Mouse (Mus musculus) T-helper 2 cell (primary cell): Measurements from ENCODE around the gene Mydgf.

ENCODE experiments used
- in situ Hi-C: fragments of 300-600 bp; cut with MboI, MseI; formaldehyde crosslinking; loops from one replicate; pipeline ENCODE4 v1.15.1; 2025; ENCODE audit warnings: high pct_unique_total_duplicates

Mydgf gene

DNA sequence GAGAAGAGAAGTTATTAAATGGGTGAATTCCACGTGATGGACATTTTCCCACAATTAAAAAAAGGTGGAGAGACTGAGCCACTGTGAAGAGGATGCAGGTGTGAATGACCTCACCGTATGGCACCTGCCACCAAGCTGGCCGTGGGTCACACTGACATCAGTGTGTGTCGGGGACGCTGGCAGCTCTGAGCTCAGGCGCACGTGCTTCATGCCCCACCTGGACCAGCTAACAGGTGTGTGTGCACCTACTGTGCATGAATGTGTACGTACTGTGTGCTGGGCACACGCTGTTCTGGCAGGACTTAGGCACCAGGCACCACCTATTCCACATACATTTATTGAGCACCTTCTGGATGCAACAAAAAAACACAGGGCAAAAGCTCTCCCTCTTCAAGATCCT is 39.2 kb downstream of the Mydgf start:
- in situ Hi-C loops, result no loop called here

DNA sequence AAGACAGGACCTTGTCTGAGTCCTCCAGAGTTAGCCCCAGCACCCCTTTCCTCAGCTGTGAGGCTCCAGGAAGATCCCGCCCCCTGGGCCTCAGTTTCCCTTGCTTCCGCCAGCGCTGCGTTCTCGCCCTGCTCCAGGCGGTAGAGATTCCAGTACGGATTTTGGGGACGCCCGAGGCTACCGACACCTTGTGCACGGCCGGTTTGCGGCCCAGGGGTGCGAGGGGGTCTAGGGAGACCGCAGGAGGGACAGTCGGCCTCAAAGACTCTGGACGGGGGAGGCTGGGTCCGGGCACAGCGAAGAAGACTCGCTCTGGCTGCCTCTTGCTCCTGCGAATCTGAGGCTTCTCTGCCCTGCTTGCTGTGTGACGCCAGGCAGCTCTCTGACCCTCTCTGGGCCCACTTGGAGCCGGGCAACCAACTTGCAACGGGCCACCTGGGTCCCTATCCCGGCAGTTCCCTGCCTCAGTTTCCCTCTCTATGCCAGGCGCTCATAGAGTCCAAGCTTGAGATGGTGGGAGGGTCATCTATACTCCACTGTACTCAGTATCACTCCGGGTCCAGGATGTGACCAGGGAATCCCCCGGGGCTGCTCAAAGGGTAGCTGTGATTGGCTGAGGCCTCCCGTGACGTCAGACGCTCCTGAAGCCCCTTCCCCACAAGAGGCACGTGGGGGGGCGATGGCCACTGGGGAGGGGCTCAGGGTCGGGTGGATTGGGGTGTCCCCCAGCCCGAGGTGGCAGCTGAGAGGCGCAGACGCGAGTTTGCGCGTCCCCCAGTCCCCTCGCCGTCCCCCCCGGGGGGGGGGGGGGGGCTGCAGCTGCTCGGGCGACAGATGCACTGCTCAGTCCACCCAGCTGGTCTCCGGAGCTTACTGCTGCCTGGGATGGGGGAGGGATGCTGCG is 41.8 kb downstream of the Mydgf start:
- in situ Hi-C loops, result no loop called here

DNA sequence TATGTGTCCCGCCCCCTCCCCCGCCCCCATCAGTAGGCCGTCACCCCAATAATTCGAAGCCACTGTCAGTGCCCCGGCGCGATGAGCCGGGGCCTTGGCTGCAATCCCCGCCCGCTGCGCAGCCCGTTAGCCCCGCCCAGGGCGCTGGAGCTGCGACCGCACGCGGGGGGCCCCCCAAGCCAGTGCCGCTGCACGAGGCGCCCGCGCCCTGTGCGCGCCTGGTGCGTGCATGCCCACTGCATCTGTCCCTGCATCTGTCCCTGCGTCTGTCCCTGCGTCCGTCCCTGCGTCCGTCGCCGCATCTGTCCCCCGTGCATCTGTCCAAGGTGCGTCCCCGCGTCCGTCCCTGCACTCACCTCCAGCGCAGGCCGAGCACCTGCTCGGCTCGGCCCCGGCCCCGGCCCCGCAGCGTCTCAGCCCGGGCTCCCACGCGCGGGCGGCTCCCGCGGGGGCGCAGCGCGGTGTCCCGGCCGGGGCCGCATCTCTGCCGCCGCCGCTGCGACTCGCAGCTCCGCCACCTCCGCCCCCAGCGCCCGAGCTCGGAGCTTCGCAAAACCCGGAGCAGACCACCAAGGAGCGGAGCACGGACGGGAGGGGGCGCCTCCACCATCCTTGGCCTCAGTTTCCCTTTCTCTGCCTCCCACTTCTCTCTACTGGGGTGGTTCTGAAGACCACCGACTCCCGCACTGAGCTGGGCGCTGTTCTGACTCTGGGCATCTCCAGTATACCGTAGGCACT is 43.7 kb downstream of the Mydgf start, which contains the start of gene Sema6b:
Sema6b (minus strand) TSS at position 486 of the 738 bp plus-strand sequence.
- in situ Hi-C loops, result no loop called here

DNA sequence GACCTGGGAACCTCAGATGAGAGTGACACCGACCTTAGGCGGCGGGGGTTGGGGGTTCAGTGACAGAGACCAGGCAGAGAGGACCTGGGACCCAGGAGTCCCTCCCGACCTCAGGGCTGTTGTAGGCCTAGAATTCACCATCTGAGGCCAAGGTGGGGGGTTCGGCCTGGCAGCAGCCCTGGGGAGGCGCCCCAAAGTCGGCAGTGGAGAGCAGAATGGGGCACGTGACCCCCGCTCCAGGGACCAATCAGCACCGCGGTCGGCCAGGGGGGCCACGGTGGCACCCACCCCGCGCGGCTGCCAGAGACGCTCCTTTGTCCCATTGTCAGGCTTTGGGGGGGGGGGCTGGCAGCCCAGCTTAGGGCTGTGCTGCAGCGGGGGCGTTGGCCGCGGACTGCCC is 44.4 kb downstream of the Mydgf start:
- in situ Hi-C loops, result no loop called here

DNA sequence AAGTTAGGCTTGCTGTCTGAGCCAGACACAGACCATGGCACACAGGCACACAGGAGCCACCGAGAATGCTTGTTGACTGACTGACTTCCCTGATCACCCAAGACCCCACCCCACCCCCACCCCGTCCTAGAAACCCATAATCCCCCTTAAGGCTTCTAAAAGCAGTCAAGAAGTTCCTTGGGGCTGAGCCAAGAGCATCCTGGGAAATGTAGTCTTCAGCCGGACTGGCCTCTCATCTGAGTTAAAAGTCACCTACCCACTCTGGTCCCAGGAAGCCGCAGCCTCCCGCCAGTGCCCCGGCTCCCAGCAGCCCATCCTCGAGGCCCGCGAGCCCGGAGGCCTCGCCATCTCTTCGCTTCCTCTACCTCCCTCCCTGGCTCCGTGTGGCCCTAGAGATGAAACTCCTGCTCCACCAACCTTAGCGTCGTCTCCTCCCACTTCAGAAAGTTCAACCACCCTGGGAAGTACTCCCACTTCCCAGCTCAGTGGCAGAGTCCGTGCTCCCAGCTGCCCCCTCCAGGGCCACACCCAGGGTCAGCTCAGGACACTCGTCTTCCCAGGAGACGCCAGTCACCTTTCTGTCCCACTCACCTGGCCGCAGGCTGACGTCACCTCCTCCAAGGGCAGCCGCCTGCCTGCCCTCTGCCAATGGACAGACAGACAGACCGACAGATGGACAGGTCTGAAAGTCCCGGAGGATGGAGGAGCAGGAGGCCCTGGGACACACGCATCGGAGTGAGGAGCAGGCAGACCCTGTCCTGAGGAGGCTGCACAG is 45.7 kb downstream of the Mydgf start:
- in situ Hi-C loops, result no loop called here

DNA sequence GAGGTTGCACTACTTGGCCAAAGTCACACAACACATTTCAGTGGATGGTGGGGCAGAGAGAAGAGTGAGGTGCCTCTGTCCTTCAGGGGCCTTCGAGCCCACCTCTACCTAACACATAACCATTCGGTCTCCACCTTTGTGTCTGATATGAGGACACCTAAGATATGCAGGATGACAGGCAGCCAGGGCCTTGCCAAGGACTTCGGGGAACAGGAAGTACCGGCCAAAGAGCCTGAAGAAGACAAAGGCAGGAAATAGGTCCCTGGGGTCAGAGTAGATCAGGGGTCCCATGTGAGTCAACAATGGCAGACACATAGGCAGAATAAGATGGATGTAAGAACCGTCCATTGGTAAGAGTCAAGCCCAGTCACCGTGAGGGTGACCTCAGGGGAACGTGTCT is 47.2 kb downstream of the Mydgf start:
- in situ Hi-C loops, result no loop called here

DNA sequence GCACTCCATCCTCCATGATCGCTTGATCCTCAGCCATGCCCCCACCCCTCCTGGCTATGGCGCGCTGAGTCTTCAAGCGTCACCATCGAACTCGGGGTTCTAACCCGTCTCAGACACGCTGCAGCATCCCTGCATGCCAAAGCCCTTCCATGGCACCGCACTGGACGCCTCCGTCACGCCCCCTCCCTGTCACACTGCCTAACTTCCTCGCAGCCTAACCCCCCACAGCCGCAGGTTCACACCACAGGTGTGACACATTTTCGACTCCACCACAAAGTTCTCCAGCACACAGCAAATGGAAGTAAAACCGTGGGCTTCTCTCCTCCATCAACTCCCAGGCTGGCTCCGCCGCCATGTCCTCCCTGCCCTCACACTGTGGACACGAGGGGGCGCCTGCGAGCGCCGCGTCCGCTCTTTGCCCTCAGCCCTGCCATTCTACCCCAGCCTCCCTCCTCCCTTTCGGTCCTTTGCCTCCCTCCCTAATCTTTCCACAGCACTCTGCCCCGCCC is 49.2 kb downstream of the Mydgf start:
- in situ Hi-C loops, result loop anchor here (5.0 kb wide), 1 partner anchor 123 kb away; the partner anchor contains the start of gene Fem1a

DNA sequence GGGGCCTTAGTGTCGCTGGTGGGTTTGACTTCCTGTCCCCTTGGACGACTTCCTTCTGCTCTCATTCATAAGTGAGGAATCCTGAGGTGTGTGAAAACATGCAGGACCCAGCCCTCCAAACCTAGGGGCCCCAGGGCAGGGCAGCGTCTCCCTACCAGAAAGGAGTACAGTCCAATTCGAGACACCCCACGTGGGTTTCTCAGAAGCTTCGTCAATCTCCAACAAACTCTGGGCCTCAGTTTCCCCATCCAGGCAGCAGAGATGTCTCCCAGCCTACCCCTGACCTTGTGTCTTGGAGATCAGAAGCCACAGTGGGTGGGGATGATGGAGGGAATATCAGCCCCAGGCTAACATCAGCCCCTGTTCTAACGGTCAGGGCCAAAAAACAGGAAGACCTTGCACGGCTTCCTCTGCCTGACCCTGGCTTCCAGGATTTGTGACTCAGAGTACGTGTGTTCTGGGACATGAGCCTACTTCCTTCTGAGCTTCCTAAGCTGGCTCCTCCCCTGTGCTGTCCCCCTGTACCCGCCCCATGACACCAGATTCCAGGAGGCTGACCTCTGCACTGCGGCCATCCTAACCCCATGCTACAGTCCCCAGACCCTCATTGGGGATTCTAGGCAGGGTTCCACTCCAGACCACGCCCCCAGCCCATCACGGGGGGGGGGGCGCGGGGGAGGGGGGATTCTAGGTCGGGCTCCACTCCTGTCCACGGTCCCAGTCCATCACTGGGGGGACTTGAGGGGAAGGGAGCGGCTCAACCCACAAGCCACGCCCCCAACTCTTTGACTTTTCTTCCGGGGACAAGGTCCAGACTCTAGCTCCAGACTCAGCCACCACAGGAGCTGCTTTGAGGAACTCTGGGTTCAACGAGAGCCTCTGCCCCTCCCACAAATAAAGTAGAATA is 50.0 kb downstream of the Mydgf start:
- in situ Hi-C loops, result loop anchor here (5.0 kb wide), 1 partner anchor 124 kb away; the partner anchor contains the start of gene Fem1a

DNA sequence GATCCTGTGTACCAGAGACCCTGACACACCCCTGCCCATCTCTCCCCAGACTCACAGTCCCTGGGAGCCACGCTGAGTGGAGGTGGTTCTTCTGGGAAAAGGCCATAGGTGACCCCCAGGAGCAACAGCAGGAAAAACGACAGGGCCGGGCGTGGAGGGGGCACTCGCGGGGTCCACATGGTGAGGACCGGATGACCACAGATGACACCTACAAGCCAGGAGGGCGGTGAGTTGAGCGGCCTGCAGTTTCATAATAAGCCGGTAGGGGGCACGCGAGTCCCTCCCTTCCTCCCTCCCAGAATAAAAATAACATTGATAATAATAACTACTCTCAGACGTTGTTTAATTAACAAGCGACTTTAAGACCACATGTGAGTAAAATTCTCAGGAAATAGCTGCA is 51.1 kb downstream of the Mydgf start:
- in situ Hi-C loops, result loop anchor here (5.0 kb wide), 1 partner anchor 125 kb away; the partner anchor contains the start of gene Fem1a

DNA sequence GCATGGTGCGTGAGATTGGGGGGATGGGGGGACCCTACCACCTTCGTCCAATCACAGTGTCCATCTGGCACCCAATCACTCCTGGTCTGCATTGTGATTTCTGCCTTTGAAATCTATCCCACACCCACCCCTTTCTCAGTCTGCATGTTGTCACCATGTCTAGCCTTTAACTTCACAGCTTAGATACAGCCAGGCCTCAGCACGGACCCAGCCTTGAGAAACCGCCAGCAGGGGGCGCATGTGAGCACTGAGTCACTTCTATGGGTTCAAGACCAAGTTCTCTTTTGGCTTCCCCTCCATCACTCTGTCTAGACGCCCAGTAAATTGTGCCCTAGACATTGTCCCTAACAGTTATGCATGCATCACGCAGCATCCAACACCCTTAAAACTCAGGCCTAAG is 51.9 kb downstream of the Mydgf start:
- in situ Hi-C loops, result loop anchor here (5.0 kb wide), 1 partner anchor 125 kb away; the partner anchor contains the start of gene Fem1a

DNA sequence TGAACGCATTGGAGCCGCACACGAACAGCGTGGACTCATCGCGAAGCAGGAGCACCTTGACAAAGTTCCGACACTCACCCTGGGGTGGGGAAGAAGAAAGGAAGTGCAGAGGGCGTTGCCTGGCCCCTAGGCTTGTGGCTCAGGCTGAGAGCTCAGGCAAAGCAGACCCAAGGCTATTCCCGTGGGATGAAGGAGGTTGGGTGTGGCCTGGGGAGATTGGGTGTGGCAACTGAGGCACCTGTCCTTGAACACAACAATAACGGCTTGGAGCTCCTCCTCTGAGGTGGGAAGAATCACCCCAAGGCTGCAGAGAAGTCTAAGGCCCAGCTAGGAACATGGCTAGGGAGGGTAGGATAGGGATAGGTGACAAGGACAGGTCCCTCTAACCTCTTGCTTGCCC is 52.6 kb downstream of the Mydgf start:
- in situ Hi-C loops, result loop anchor here (5.0 kb wide), 1 partner anchor 126 kb away; the partner anchor contains the start of gene Fem1a

DNA sequence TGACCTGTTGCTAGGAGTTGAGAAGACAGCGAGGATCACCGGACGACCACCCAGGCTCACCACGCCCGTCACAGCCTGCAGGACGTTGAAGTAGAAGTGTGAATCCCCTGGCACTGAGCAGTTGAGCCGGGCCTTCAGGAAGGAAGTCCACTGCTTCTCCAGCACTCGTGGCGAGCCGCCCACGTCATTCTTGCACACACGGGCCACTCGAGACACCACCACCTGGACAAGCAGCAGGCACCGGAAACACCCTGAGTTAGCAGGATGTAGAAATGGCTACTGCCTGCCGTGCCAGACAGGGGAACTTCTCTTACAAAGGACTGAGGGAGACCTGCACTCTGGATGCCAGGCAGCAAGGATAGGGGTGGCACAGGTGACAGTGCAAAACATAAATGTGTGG is 55.5 kb downstream of the Mydgf start:
- in situ Hi-C loops, result no loop called here

DNA sequence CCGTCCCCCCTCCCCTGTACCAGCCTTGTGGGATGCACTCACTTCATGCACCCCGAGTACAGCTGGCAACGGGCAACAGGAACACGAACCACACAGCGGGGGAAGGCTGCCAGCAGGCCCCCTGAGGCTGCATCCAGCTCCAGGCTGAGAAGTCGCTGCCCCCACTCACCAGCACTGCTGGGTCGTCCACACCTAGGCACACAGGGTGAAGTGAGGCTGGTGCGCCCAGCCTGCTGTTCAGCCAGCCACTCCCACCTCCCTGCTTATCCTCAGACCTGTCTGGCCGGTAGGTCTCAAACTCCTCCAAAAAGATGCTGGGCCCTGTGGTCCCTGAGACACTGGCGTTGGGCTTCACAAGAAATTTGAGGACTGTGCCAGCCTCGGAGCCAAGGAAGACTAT is 57.5 kb downstream of the Mydgf start:
- in situ Hi-C loops, result no loop called here
